Mouse (Mus musculus) midbrain, embryonic 15.5 days (tissue): Measurements from ENCODE around the gene C3ar1. TPM values are rescaled to one million over a fixed set of nuclear protein-coding genes. Genes with fewer than 3 reads are reported as not detected.

Experiments
- ATAC-seq: fragments of 200-750 bp; cut with Nextera tagmentation; replicated peaks from 2 replicates; pipeline ENCODE4 v1.8.0; 2017; ENCODE audit warnings: moderate TSS enrichment
- H3K27ac ChIP-seq: fragments of 300-500 bp; sonication (generic); 2 replicates; pipeline ENCODE4 v1.5.1; 2015; ENCODE audit warnings: mild to moderate bottlenecking, inconsistent platforms
- H3K27me3 ChIP-seq: fragments of 300-500 bp; sonication (generic); replicated peaks from 2 replicates; pipeline ENCODE4 v1.6.1; 2015; ENCODE audit warnings: inconsistent platforms
- H3K36me3 ChIP-seq: fragments of 300-500 bp; sonication (generic); replicated peaks from 2 replicates; pipeline ENCODE4 v1.6.1; 2015; ENCODE audit warnings: inconsistent platforms
- H3K4me1 ChIP-seq: fragments of 300-500 bp; sonication (generic); 2 replicates; pipeline ENCODE4 v1.6.1; 2015; ENCODE audit warnings: inconsistent platforms
- H3K4me2 ChIP-seq: fragments of 300-500 bp; sonication (generic); 2 replicates; pipeline ENCODE4 v1.6.1; 2015; ENCODE audit warnings: inconsistent platforms, mild to moderate bottlenecking, moderate library complexity
- H3K4me3 ChIP-seq: fragments of 300-500 bp; sonication (generic); 2 replicates; pipeline ENCODE4 v1.5.1; 2015; ENCODE audit warnings: mild to moderate bottlenecking, inconsistent platforms
- H3K9ac ChIP-seq: fragments of 300-500 bp; sonication (generic); 2 replicates; pipeline ENCODE4 v1.6.1; 2015; ENCODE audit warnings: mild to moderate bottlenecking, inconsistent platforms
- H3K9me3 ChIP-seq: fragments of 300-500 bp; sonication (generic); 2 replicates; pipeline ENCODE4 v1.6.1; 2016; ENCODE audit warnings: inconsistent platforms
- WGBS: fragments of 180-500 bp; shearing (Covaris S2); methylation state at CpG from one replicate; pipeline ENCODE4 v1.1.7; 2015; ENCODE audit warnings: mixed read lengths; 5-methylcytosine and 5-hydroxymethylcytosine counted together
- polyA plus RNA-seq: library from polyadenylated mRNA; unstranded; fragments of >200 nt; fragmentation: Nextera tagmentation; extraction: Ambion mirVana; gene quantifications from 2 replicates; pipeline ENCODE4 v1.2.1, GENCODE M21; 2015

C3ar1 gene
- polyA plus RNA-seq, 1 experiment from 2014 or later: 1.4 TPM

GRCm38 (mm10) chr6:122824086-122824485 lies 31.9 kb downstream of the C3ar1 start:
- H3K9me3 ChIP-seq: no peaks in the 10 kb centered on the region
- H3K4me3 ChIP-seq: no peak overlapping the region
- peaks cover 44% of the 10 kb centered on the region for H3K4me1 ChIP-seq
- WGBS: 70% methylated on average over 10 of the region's 10 CpGs
- H3K27me3 ChIP-seq: no peaks in the 10 kb centered on the region
- no peak overlapping the region for H3K4me2 ChIP-seq
- no peak overlapping the region for H3K9ac ChIP-seq
- H3K36me3 ChIP-seq: no peaks in the 10 kb centered on the region
- H3K27ac ChIP-seq: no peak overlapping the region
- no peak for ATAC-seq

- Histone ChIP-seq H3K9ac (no peak overlapping the region), H3K27ac (no peak overlapping the region), H3K4me3 (no peak overlapping the region), H3K36me3 (no peaks in the 10 kb centered on the region), H3K4me2 (peak overlapping the region; percentile 85), H3K27me3 (no peaks in the 10 kb centered on the region), H3K9me3 (no peaks in the 10 kb centered on the region), H3K4me1 (peaks cover 44% of the 10 kb centered on the region)
- WGBS: 82% methylated on average over 9 of the region's 9 CpGs
- no peak for ATAC-seq
Measured at GRCm38 (mm10) chr6:122821822-122822221, 34.1 kb downstream of the C3ar1 start.

GRCm38 (mm10) chr6:122820799-122821650 lies 34.9 kb downstream of the C3ar1 start:
- Histone ChIP-seq H3K27ac (no peak overlapping the region), H3K36me3 (no peaks in the 10 kb centered on the region), H3K4me1 (peaks cover 37% of the 10 kb centered on the region), H3K4me2 (peak overlapping the region; percentile 85), H3K9me3 (no peaks in the 10 kb centered on the region), H3K4me3 (peak overlapping the region; percentile 78), H3K27me3 (no peaks in the 10 kb centered on the region), H3K9ac (peak overlapping the region; percentile 79)
- WGBS: 16% methylated on average over 15 of the region's 15 CpGs
- ATAC-seq: peak; percentile 24

GRCm38 (mm10) chr6:122820071-122820798 lies 35.7 kb downstream of the C3ar1 start:
- H3K9ac ChIP-seq: peak overlapping the region; percentile 79
- WGBS: 0% methylated on average over 33 of the region's 38 CpGs
- H3K36me3 ChIP-seq: no peaks in the 10 kb centered on the region
- no peaks in the 10 kb centered on the region for H3K9me3 ChIP-seq
- H3K4me2 ChIP-seq: peak overlapping the region; percentile 85
- peak overlapping the region; percentile 66 for H3K27ac ChIP-seq
- no peaks in the 10 kb centered on the region for H3K27me3 ChIP-seq
- peak; percentile 77 for ATAC-seq
- H3K4me1 ChIP-seq: peaks cover 31% of the 10 kb centered on the region
- peak overlapping the region; percentile 78 for H3K4me3 ChIP-seq

- Histone ChIP-seq H3K4me3 (peak within 1 kb of the TSS; percentile 78), H3K4me1 (peaks cover 31% of the 10 kb centered on the region), H3K36me3 (no peaks in the 10 kb centered on the region), H3K27me3 (no peaks in the 10 kb centered on the region), H3K9ac (peak within 1 kb of the TSS; percentile 79), H3K9me3 (no peaks in the 10 kb centered on the region), H3K27ac (peak within 1 kb of the TSS; percentile 66), H3K4me2 (peak within 1 kb of the TSS; percentile 85)
- 2% methylated on average over 56 of the region's 61 CpGs for WGBS
- peak; percentile 92 for ATAC-seq
Measured at GRCm38 (mm10) chr6:122819306-122820070, 36.5 kb downstream of the C3ar1 start, which contains the start of gene Foxj2. TSS of gene Foxj2 (plus strand) at chr6:122819914.

GRCm38 (mm10) chr6:122813640-122814039 lies 42.3 kb downstream of the C3ar1 start:
- Histone ChIP-seq H3K4me2 (no peak overlapping the region), H3K4me3 (no peak overlapping the region), H3K9ac (no peak overlapping the region), H3K4me1 (peaks cover 11% of the 10 kb centered on the region), H3K9me3 (no peaks in the 10 kb centered on the region), H3K27me3 (no peaks in the 10 kb centered on the region), H3K36me3 (no peaks in the 10 kb centered on the region), H3K27ac (no peak overlapping the region)
- WGBS: 82% methylated on average over 4 of the region's 4 CpGs
- no peak for ATAC-seq

- no peak for ATAC-seq
- H3K9ac ChIP-seq: no peak overlapping the region
- H3K4me1 ChIP-seq: peaks cover 11% of the 10 kb centered on the region
- H3K9me3 ChIP-seq: no peaks in the 10 kb centered on the region
- H3K4me2 ChIP-seq: no peak overlapping the region
- no peak overlapping the region for H3K4me3 ChIP-seq
- H3K27me3 ChIP-seq: no peaks in the 10 kb centered on the region
- H3K36me3 ChIP-seq: no peaks in the 10 kb centered on the region
- WGBS: 87% methylated on average over 4 of the region's 4 CpGs
- H3K27ac ChIP-seq: no peak overlapping the region
Measured at GRCm38 (mm10) chr6:122812716-122813115, 43.2 kb downstream of the C3ar1 start.

GRCm38 (mm10) chr6:122811771-122812600 lies 44.0 kb downstream of the C3ar1 start:
- Histone ChIP-seq H3K4me2 (peak overlapping the region; percentile 60), H3K27ac (peak overlapping the region; percentile 98), H3K36me3 (no peaks in the 10 kb centered on the region), H3K4me3 (peak overlapping the region; percentile 70), H3K27me3 (no peaks in the 10 kb centered on the region), H3K9me3 (no peaks in the 10 kb centered on the region), H3K9ac (peak overlapping the region; percentile 71), H3K4me1 (peaks cover 11% of the 10 kb centered on the region)
- ATAC-seq: 0 out of 2 replicates have a peak, but pooled peaks have one; percentile 16
- 25% methylated on average over 16 of the region's 16 CpGs for WGBS

GRCm38 (mm10) chr6:122811280-122811652 lies 44.7 kb downstream of the C3ar1 start:
- Histone ChIP-seq H3K36me3 (no peaks in the 10 kb centered on the region), H3K27me3 (no peaks in the 10 kb centered on the region), H3K4me2 (peak overlapping the region; percentile 60), H3K27ac (peak overlapping the region; percentile 98), H3K9ac (peak overlapping the region; percentile 71), H3K4me3 (peak overlapping the region; percentile 70), H3K9me3 (no peaks in the 10 kb centered on the region), H3K4me1 (peaks cover 11% of the 10 kb centered on the region)
- peak; percentile 95 for ATAC-seq
- WGBS: under 1% methylated on average over 38 of the region's 38 CpGs

- H3K9ac ChIP-seq: peak overlapping the region; percentile 71
- H3K4me3 ChIP-seq: peak overlapping the region; percentile 70
- H3K9me3 ChIP-seq: no peaks in the 10 kb centered on the region
- H3K4me1 ChIP-seq: peaks cover 11% of the 10 kb centered on the region
- no peaks in the 10 kb centered on the region for H3K27me3 ChIP-seq
- WGBS: under 1% methylated on average over 30 of the region's 30 CpGs
- peak; percentile 99 for ATAC-seq
- H3K27ac ChIP-seq: peak overlapping the region; percentile 98
- no peaks in the 10 kb centered on the region for H3K36me3 ChIP-seq
- H3K4me2 ChIP-seq: peak overlapping the region; percentile 60
Measured at GRCm38 (mm10) chr6:122810615-122811279, 45.2 kb downstream of the C3ar1 start.
